In the genomic region with DNA sequence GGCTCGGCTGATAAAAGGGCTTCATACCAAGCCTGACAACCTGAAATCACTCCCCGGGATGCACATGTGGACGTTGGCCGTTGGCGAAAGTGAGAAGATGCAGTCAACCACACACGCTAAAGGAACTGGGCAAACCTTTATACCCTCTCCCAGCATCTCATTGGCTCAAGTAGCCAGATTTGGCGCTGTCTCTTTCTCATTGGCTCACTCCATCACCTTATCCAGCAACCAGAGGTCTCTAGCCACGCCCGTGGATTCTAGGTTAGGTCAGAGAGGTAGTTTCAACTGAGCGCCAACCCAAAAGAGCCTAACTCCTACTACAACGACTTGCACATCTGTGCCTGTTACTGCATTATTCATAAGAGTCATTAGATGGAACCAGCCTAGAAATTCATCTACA, we compare ENCODE assay signal across 30 mouse cellular contexts. TPM values are rescaled to one million over a fixed set of nuclear protein-coding genes. Genes with fewer than 3 reads are reported as not detected.
"Had no signal": no experiment of that assay in that cellular context is flagged by ENCODE, and none has a peak within 500 bp of the region (broad histone marks: within the 10 kb centered on the region; RNA-seq: fewer than 3 reads in every experiment).

No protein-coding gene starts in this region.

- H3K9me3 ChIP-seq: limb, embryonic 12.5 days; limb, embryonic 13.5 days; limb, embryonic 15.5 days; liver, embryonic 12.5 days; liver, embryonic 13.5 days; liver, embryonic 15.5 days; lung, embryonic 15.5 days; megakaryocyte, embryonic 14.5 days; midbrain, embryonic 10.5 days; midbrain, embryonic 12.5 days; midbrain, embryonic 13.5 days; midbrain, embryonic 15.5 days; neural tube, embryonic 12.5 days had no signal

- H3K27ac ChIP-seq: limb, embryonic 12.5 days; limb, embryonic 13.5 days; limb, embryonic 15.5 days; liver, embryonic 12.5 days; liver, embryonic 13.5 days; liver, embryonic 14.5 days; liver, embryonic 15.5 days; lung, embryonic 15.5 days; macrophage; midbrain, embryonic 10.5 days; midbrain, embryonic 12.5 days; midbrain, embryonic 13.5 days; midbrain, embryonic 15.5 days; neural tube, embryonic 12.5 days had no signal

- H3K4me1 ChIP-seq: midbrain, embryonic 12.5 days; midbrain, embryonic 13.5 days; midbrain, embryonic 15.5 days; neural tube, embryonic 12.5 days had no signal

- H3K27me3 ChIP-seq: limb, embryonic 13.5 days; limb, embryonic 15.5 days; liver, embryonic 13.5 days; liver, embryonic 15.5 days; lung, embryonic 15.5 days; midbrain, embryonic 12.5 days; midbrain, embryonic 13.5 days; midbrain, embryonic 15.5 days; neural tube, embryonic 12.5 days had no signal

- H3K36me3 ChIP-seq: limb, embryonic 12.5 days; limb, embryonic 13.5 days; limb, embryonic 15.5 days; liver, embryonic 12.5 days; liver, embryonic 13.5 days; liver, embryonic 15.5 days; lung, embryonic 15.5 days; midbrain, embryonic 10.5 days; midbrain, embryonic 12.5 days; midbrain, embryonic 13.5 days; midbrain, embryonic 15.5 days; neural tube, embryonic 12.5 days had no signal

- H3K4me3 ChIP-seq: limb, embryonic 12.5 days; limb, embryonic 13.5 days; limb, embryonic 15.5 days; liver, embryonic 12.5 days; liver, embryonic 13.5 days; liver, embryonic 15.5 days; lung, embryonic 15.5 days; megakaryocyte, embryonic 14.5 days; midbrain, embryonic 10.5 days; midbrain, embryonic 12.5 days; midbrain, embryonic 13.5 days; midbrain, embryonic 15.5 days; myocyte; neural tube, embryonic 12.5 days had no signal

- DNase-seq: left cerebral cortex, postnatal 4 days; liver; liver, embryonic 13.5 days; liver, postnatal 0 days; lung, adult 18-20 months; lung, adult 2 months; lung, embryonic 14.5 days; lung, postnatal 10 days; lung, postnatal 14 days; lung, postnatal 36 days; lung, postnatal 4 days; midbrain, embryonic 14.5 days had no signal

RNA-seq across cellular contexts. Expression of gene Gm5475, which starts 30.5 kb away (rescaled TPM):
- polyA plus RNA-seq: limb, embryonic 11.5 days; liver, adult 2 months; liver, embryonic 13.5 days; lung, adult 2 months; lung, embryonic 14.5 days; macrophage; midbrain, embryonic 11.5 days; midbrain, embryonic 14.5 days had no signal
